Mouse (Mus musculus) spleen, adult 2 months (tissue): ENCODE measurements at regions not wholly inside any gene's neighbourhood (a gene's known extent, or its start where the extent isn't known, plus 50 kb on each side); places are given as distances from the start of the nearest gene placed in this dataset.

Experiments used
- CTCF ChIP-seq: fragments of 200-500 bp; IDR thresholded peaks from 2 replicates; pipeline ENCODE4 v1.5.1; 2011; ENCODE audit warnings: mild to moderate bottlenecking, inconsistent platforms; ENCODE audit not compliant: insufficient read depth, insufficient read length, insufficient replicate concordance; ENCODE audit errors: extremely low read depth
- POLR2A ChIP-seq: fragments of 200-500 bp; IDR thresholded peaks from 2 replicates; pipeline ENCODE4 v1.6.1; 2011; ENCODE audit warnings: low read depth, low read length, inconsistent platforms

DNA sequence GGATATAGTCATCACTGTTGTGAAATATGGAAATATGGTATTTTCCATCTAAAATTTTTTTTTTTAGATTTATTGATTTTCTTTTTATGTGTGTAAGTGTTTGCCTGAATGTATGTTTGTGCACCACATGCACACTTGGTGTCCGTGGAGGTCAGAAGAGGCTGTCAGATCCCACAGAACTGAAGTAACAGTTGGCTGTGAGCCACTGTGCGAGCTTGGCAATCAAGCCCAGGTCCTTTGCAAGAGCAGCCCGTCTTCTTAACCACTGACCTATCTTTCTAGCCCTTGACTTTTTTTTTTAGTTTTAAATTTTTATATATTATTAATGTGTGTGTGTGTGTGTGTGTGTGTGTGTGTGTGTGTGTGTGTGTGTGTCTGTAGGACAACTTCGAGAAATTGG lies 52.5 kb upstream of the Zfp618 start:
- no peak for TF ChIP-seq POLR2A
- no peak for TF ChIP-seq CTCF
